Mouse (Mus musculus) heart, embryonic 16.5 days (tissue): ENCODE measurements at regions not wholly inside any gene's neighbourhood (a gene's known extent, or its start where the extent isn't known, plus 50 kb on each side); places are given as distances from the start of the nearest gene placed in this dataset.

Experiments used
- ATAC-seq: fragments of 200-750 bp; cut with Nextera tagmentation; replicated peaks from 2 replicates; pipeline ENCODE4 v1.8.0; 2017; ENCODE audit warnings: moderate number of reproducible peaks; ENCODE audit not compliant: insufficient read depth, low FRiP score; ENCODE audit errors: extremely low read depth
- H3K27ac ChIP-seq: fragments of 300-500 bp; sonication (generic); 2 replicates; pipeline ENCODE4 v1.5.1; 2014; ENCODE audit warnings: mild to moderate bottlenecking, low read length, control low read depth, moderate library complexity
- H3K27me3 ChIP-seq: fragments of 300-500 bp; sonication (generic); 2 replicates; pipeline ENCODE4 v1.6.1; 2014; ENCODE audit warnings: low read length, mixed read lengths; ENCODE audit not compliant: control insufficient read depth, insufficient read depth
- H3K36me3 ChIP-seq: fragments of 300-500 bp; sonication (generic); 2 replicates; pipeline ENCODE4 v1.6.1; 2014; ENCODE audit not compliant: control insufficient read depth, insufficient read depth
- H3K4me1 ChIP-seq: fragments of 300-500 bp; sonication (generic); 2 replicates; pipeline ENCODE4 v1.6.1; 2014; ENCODE audit warnings: low read length, mixed read lengths; ENCODE audit not compliant: control insufficient read depth, insufficient read depth
- H3K4me2 ChIP-seq: fragments of 300-500 bp; sonication (generic); 2 replicates; pipeline ENCODE4 v1.6.1; 2014; ENCODE audit warnings: low read depth, mild to moderate bottlenecking, control low read depth, low read length
- H3K4me3 ChIP-seq: fragments of 300-500 bp; sonication (generic); 2 replicates; pipeline ENCODE4 v1.5.1; 2014; ENCODE audit warnings: mild to moderate bottlenecking, control low read depth, low read length
- H3K9ac ChIP-seq: fragments of 300-500 bp; sonication (generic); 2 replicates; pipeline ENCODE4 v1.6.1; 2014; ENCODE audit warnings: low read length, control low read depth
- H3K9me3 ChIP-seq: fragments of 300-500 bp; sonication (generic); replicated peaks from 2 replicates; pipeline ENCODE4 v1.6.1; 2016; ENCODE audit warnings: low read length; ENCODE audit not compliant: control insufficient read depth
- WGBS: fragments of 180-500 bp; shearing (Covaris S2); extraction: QIAGEN DNeasy Blood & Tissue Kit; methylation state at CpG from one replicate; pipeline ENCODE4 v1.1.7; 2014; 5-methylcytosine and 5-hydroxymethylcytosine counted together

DNA sequence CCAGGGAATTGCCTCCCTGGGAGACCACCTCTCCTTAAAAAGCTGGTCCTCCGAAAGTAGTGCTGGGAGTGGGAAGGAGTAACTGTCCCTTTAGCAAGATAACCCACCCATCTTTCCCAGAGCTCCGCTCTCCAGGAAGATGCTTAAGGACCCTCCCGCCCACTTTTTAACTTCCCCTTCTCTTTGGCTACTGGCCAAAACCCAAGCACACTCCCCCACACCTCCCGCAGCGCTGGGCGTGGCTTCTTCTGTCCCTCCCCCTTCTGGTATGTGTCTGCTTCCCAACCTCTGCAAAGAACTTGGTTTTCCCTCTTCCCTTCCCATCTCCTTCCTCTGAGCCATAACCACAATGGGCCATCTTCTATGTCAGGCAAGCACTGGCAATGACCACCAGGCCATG lies 85.4 kb downstream of the Rpap3 start:
- WGBS, result 58% methylated on average over 6 of the region's 6 CpGs
- Histone ChIP-seq H3K36me3 (no peaks in the 10 kb centered on the region), H3K27ac (no peak overlapping the region), H3K9ac (no peak overlapping the region), H3K4me2 (no peak overlapping the region), H3K9me3 (no peaks in the 10 kb centered on the region), H3K27me3 (no peaks in the 10 kb centered on the region), H3K4me3 (no peak overlapping the region), H3K4me1 (no peaks in the 10 kb centered on the region)
- ATAC-seq, result no peak

DNA sequence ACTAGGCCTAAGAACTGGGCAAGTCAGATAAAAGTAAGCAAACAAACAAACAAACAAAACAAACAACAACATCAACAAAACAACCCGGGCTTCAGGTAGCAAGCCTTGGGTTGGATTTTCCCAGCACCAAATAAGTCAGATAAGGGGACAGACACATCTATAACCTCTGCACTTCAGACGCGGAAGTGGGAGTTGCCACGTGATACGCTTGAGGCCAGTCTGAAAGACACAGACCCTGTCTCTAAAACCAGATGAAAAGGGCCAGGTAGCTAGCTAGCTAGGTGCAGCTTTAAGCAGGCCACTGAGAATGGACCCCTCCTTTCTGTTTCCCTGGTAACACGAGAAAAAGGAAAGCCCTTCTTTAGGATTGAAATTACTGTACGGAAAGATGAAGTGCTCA lies 85.9 kb downstream of the Rpap3 start:
- no peaks in the 10 kb centered on the region for H3K36me3 ChIP-seq
- no peaks in the 10 kb centered on the region for H3K27me3 ChIP-seq
- H3K9me3 ChIP-seq, result no peaks in the 10 kb centered on the region
- WGBS, result 75% methylated on average over 7 of the region's 7 CpGs
- no peak overlapping the region for H3K9ac ChIP-seq
- no peak for ATAC-seq
- H3K27ac ChIP-seq, result no peak overlapping the region
- no peak overlapping the region for H3K4me3 ChIP-seq
- no peaks in the 10 kb centered on the region for H3K4me1 ChIP-seq
- H3K4me2 ChIP-seq, result no peak overlapping the region

DNA sequence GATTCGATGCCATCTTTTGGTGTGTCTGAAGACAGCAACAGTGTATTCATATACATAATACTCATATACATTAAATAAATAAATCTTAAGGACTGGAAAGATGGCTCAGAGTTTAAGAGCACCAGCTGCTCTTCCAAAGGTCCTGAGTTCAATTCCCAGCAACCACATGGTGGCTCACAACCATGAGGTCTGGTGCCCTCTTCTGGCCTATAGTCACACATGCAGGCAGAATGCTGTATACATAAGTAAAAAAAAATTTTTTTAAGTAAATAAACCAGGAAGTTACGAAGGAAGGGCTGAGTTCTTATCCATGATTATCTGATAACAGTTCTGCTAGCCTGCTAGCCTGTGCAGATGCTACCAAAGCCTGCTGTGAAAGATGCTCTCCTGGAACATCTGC lies 93.3 kb downstream of the Rpap3 start:
- Histone ChIP-seq H3K4me1 (no peaks in the 10 kb centered on the region), H3K4me3 (no peak overlapping the region), H3K9me3 (no peaks in the 10 kb centered on the region), H3K27ac (no peak overlapping the region), H3K9ac (no peak overlapping the region), H3K27me3 (no peaks in the 10 kb centered on the region), H3K36me3 (no peaks in the 10 kb centered on the region), H3K4me2 (no peak overlapping the region)
- WGBS, result 85% methylated on average over 2 of the region's 2 CpGs
- no peak for ATAC-seq

DNA sequence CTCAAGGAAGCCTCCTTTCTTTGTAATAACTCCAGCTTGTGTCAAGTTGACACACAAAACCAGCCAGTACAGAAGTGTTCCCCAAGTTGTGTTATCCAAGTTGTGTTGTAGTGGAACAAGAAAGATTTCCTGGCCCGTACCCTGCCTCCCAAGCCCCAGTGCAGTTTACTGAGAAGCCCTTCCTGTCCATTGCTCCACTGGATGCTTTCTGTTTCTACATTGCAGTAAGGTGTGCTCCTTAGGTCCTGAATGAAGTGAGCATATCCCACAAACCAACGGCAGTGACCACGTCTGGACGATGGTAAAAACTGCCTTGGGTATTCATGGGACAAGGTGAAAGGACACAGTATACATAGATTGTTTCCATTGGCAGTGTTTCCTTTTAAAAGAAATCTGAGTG lies 94.9 kb downstream of the Rpap3 start:
- Histone ChIP-seq H3K27me3 (no peaks in the 10 kb centered on the region), H3K36me3 (no peaks in the 10 kb centered on the region), H3K9ac (no peak overlapping the region), H3K4me1 (peaks cover 6% of the 10 kb centered on the region), H3K4me3 (no peak overlapping the region), H3K9me3 (no peaks in the 10 kb centered on the region), H3K27ac (no peak overlapping the region), H3K4me2 (no peak overlapping the region)
- ATAC-seq, result no peak
- WGBS, result 90% methylated on average over 4 of the region's 4 CpGs

DNA sequence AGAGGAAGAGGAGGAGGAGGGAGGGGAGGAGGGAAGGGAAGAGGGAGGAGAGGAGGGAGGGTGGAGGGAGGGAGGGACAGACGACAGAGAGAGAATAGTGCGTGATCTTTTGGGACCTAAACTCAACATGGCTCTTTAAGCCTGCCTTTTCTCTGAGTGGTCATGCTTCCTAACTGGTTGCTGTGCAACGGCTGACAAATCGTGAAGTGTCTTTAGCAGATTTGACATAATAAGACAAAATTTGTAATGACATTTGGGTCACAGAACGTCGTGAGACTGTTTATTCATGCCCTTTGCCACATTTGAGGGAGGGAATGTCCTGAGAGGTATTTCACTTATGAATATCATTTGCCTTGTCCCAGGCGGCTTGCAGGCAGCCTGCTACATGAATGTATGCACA lies 96.1 kb downstream of the Rpap3 start:
- H3K9me3 ChIP-seq, result no peaks in the 10 kb centered on the region
- no peaks in the 10 kb centered on the region for H3K36me3 ChIP-seq
- H3K27ac ChIP-seq, result no peak overlapping the region
- H3K4me1 ChIP-seq, result peaks cover 6% of the 10 kb centered on the region
- no peaks in the 10 kb centered on the region for H3K27me3 ChIP-seq
- H3K4me3 ChIP-seq, result no peak overlapping the region
- no peak for ATAC-seq
- no peak overlapping the region for H3K4me2 ChIP-seq
- H3K9ac ChIP-seq, result no peak overlapping the region
- 75% methylated on average over 7 of the region's 7 CpGs for WGBS

DNA sequence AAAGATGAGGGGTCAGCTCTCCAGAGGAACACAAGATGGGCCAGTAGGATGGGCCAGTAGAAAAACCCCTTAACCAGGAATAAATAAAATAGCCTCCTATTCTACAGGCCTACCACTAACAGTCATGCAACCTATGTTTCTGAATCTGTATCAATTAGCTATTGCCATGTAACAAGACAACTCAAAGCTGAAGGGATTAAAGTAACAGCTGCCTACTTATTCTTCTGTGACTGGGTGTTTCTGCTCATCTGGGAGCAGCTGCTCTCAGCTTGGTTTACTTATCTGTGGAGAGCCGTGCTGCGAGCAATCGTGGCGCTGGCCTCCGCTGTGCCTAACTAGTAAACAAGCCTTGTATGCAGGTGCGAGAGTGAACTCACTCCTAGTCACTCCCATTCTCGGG lies 97.0 kb downstream of the Rpap3 start:
- Histone ChIP-seq H3K4me1 (peaks cover 6% of the 10 kb centered on the region), H3K9me3 (no peaks in the 10 kb centered on the region), H3K9ac (no peak overlapping the region), H3K36me3 (no peaks in the 10 kb centered on the region), H3K27ac (no peak overlapping the region), H3K27me3 (no peaks in the 10 kb centered on the region), H3K4me2 (no peak overlapping the region), H3K4me3 (no peak overlapping the region)
- ATAC-seq, result no peak
- 77% methylated on average over 7 of the region's 7 CpGs for WGBS

DNA sequence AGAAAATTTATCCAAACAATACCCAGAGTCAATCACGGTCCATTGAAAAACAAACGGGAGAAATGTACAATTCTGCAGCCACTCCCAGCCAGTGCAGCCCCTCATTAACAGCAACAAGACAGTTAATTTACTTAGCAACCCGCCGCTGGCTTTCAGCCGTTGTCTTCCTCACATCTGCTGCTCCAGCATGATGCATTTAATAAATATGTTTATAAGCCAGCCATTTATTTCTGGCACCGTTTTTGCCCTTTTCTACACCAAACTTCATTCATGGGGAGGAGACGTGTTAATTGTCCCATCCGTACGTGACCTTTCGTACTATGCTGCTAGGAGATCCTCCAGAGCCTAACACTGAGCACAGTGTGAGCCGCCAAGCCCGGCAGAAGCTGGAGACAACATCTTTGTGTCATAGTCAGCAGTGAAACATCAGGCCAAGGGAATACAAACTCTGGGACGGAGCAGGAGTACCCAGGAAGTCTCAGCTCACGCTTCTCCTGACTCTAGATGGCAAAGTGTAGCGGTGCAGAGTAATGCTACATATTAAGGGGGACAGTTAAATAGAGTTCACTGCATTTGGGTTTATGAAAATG lies 97.9 kb downstream of the Rpap3 start:
- Histone ChIP-seq H3K27me3 (no peaks in the 10 kb centered on the region), H3K9me3 (no peaks in the 10 kb centered on the region), H3K4me1 (peaks cover 6% of the 10 kb centered on the region), H3K36me3 (no peaks in the 10 kb centered on the region), H3K27ac (no peak overlapping the region), H3K9ac (no peak overlapping the region), H3K4me2 (no peak overlapping the region), H3K4me3 (no peak overlapping the region)
- 81% methylated on average over 15 of the region's 15 CpGs for WGBS
- no peak for ATAC-seq

DNA sequence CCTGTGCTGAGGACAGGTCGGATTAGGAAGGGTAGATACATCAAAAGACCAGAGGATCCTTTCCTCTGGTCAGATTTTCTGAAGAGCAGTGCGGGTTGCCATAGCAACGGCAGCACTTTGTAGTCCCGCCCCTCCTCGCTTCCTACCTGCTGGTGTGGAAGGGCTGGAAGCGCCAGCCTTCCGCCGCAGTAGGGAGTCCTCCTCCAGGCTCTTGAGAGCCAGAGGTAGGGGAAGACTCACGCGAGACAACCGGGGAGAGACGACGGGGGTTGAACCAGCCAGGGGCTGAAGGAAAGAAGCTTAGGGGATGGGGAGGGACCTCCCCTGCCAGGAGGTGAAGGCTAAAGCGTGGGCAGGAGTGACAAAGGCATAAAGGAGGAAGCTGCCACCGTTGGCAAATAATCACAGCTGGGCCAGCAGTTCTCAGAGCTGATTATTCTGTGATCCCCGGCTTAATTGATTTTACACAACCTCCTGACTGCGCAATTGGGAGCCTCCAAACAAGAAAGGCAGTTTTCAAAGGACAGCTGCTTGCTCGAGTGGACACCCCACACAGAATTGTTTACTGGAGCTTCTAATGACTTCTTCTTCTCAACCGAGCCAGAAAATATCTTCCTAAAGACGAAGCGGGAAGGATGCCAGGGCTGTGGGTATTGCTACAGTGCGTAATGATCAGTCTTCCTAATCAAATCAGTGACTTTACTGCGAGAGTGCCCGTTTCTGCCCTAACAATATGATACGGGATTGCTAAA lies 98.8 kb downstream of the Rpap3 start:
- Histone ChIP-seq H3K4me2 (peak overlapping the region; percentile 70), H3K27ac (no peak overlapping the region), H3K9me3 (no peaks in the 10 kb centered on the region), H3K27me3 (no peaks in the 10 kb centered on the region), H3K4me1 (peaks cover 6% of the 10 kb centered on the region), H3K4me3 (peak overlapping the region; percentile 39), H3K36me3 (no peaks in the 10 kb centered on the region), H3K9ac (peak overlapping the region; percentile 21)
- 17% methylated on average over 25 of the region's 25 CpGs for WGBS
- ATAC-seq, result no peak

DNA sequence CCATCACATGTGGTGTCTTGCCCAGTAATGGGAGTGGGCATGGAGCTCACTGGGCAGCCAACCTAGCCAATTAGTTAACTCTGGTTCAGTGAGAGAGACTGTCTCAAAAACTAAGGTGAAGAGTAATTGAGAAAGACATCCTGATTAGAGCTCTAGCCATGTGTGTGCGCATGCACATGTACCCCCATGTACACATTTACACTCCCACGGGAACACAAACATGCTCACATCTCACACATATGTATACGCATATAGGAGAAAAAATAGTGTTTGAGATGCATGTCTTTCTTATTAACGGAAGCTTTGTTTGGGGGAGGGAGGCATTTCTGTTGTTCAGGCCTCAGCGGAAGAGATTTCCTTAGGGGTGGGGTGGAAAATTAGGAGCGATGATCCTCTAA lies 99.4 kb downstream of the Rpap3 start:
- Histone ChIP-seq H3K9ac (peak overlapping the region; percentile 21; the same call in 1 of the 2 replicates), H3K27ac (no peak overlapping the region), H3K9me3 (no peaks in the 10 kb centered on the region), H3K4me3 (peak overlapping the region; percentile 39), H3K4me1 (peaks cover 6% of the 10 kb centered on the region), H3K27me3 (no peaks in the 10 kb centered on the region), H3K4me2 (peak overlapping the region; percentile 70), H3K36me3 (no peaks in the 10 kb centered on the region)
- WGBS, result 53% methylated on average over 6 of the region's 6 CpGs
- no peak for ATAC-seq
